Mouse (Mus musculus) bone marrow, adult 2 months (tissue): ENCODE measurements around the gene Ttc39a. TPM values are rescaled to one million over a fixed set of nuclear protein-coding genes. Genes with fewer than 3 reads are reported as not detected.

Experiments
- H3K27ac ChIP-seq: fragments of 200-500 bp; 2 replicates; pipeline ENCODE4 v1.5.1; 2012; ENCODE audit warnings: low read depth, mild to moderate bottlenecking, control low read depth, inconsistent platforms, low read length; ENCODE audit not compliant: control insufficient read depth, poor library complexity, insufficient read depth
- H3K4me1 ChIP-seq: fragments of 200-500 bp; 2 replicates; pipeline ENCODE4 v1.6.1; 2011; ENCODE audit warnings: low read length; ENCODE audit not compliant: control insufficient read depth, insufficient read depth
- H3K4me3 ChIP-seq: fragments of 200-500 bp; replicated peaks from 2 replicates; pipeline ENCODE3; 2011; ENCODE audit warnings: mild to moderate bottlenecking, low read depth, low read length, control low read depth; ENCODE audit not compliant: control insufficient read depth
- CTCF ChIP-seq: fragments of 200-500 bp; IDR thresholded peaks from 2 replicates; pipeline ENCODE4 v1.5.1; 2011; ENCODE audit warnings: low read length, control low read depth; ENCODE audit not compliant: control insufficient read depth, insufficient read depth
- POLR2A ChIP-seq: fragments of 200-500 bp; IDR thresholded peaks from 2 replicates; pipeline ENCODE4 v1.6.1; 2011; ENCODE audit warnings: low read depth, mild to moderate bottlenecking, control low read depth, low read length, borderline replicate concordance; ENCODE audit not compliant: control insufficient read depth
- WGBS: fragments of 180-500 bp; shearing (Covaris S2); methylation state at CpG from one replicate; pipeline ENCODE4 v1.1.7; 2018; 5-methylcytosine and 5-hydroxymethylcytosine counted together
- polyA plus RNA-seq: library from polyadenylated mRNA; stranded (reverse); fragments of >200 nt; gene quantifications from 2 replicates; pipeline ENCODE4 v1.2.4, GENCODE M21; 2011; ENCODE audit warnings: low replicate concordance; ENCODE audit not compliant: missing spikeins, insufficient read depth, insufficient read length

The Ttc39a gene
- polyA plus RNA-seq, 1 experiment, result 3.4 TPM

GRCm38 (mm10) chr4:109456821-109457220 lies 50.4 kb downstream of the Ttc39a start:
- WGBS, result 39% methylated on average over 6 of the region's 6 CpGs
- Histone ChIP-seq H3K4me3 (no peak overlapping the region), H3K27ac (no peak overlapping the region), H3K4me1 (no peaks in the 10 kb centered on the region; the same call in 1 of the 2 replicates)
- TF ChIP-seq POLR2A (no peak), CTCF (no peak)

GRCm38 (mm10) chr4:109460421-109461179 lies 54.2 kb downstream of the Ttc39a start:
- 70% methylated on average over 3 of the region's 3 CpGs for WGBS
- no peak overlapping the region for H3K4me3 ChIP-seq
- TF ChIP-seq CTCF (no peak), POLR2A (no peak)
- no peak overlapping the region for H3K27ac ChIP-seq
- H3K4me1 ChIP-seq, result no peaks in the 10 kb centered on the region; the same call in 1 of the 2 replicates

GRCm38 (mm10) chr4:109463892-109464291 lies 57.5 kb downstream of the Ttc39a start:
- H3K4me1 ChIP-seq, result no peaks in the 10 kb centered on the region
- H3K27ac ChIP-seq, result no peak overlapping the region
- no peak overlapping the region for H3K4me3 ChIP-seq
- TF ChIP-seq POLR2A (no peak), CTCF (no peak)

- TF ChIP-seq CTCF (no peak), POLR2A (no peak)
- Histone ChIP-seq H3K4me1 (peaks cover under 1% of the 10 kb centered on the region; the same call in 1 of the 2 replicates), H3K27ac (no peak overlapping the region), H3K4me3 (no peak overlapping the region)
Measured at GRCm38 (mm10) chr4:109467687-109468086, 61.3 kb downstream of the Ttc39a start.

GRCm38 (mm10) chr4:109471606-109472005 lies 65.2 kb downstream of the Ttc39a start:
- H3K4me3 ChIP-seq, result no peak overlapping the region
- H3K4me1 ChIP-seq, result peaks cover 1% of the 10 kb centered on the region; the same call in 1 of the 2 replicates
- no peak overlapping the region for H3K27ac ChIP-seq
- no peak for TF ChIP-seq POLR2A

- TF ChIP-seq POLR2A, result no peak
- no peak for TF ChIP-seq CTCF
- Histone ChIP-seq H3K4me1 (peaks cover 3% of the 10 kb centered on the region; the same call in 1 of the 2 replicates), H3K27ac (no peak overlapping the region), H3K4me3 (no peak overlapping the region)
- WGBS, result 85% methylated on average over 3 of the region's 3 CpGs
Measured at GRCm38 (mm10) chr4:109472566-109472965, 66.1 kb downstream of the Ttc39a start.

GRCm38 (mm10) chr4:109475078-109475477 lies 68.7 kb downstream of the Ttc39a start:
- Histone ChIP-seq H3K4me1 (peaks cover 3% of the 10 kb centered on the region; the same call in 1 of the 2 replicates), H3K27ac (no peak overlapping the region), H3K4me3 (no peak overlapping the region)
- 62% methylated on average over 2 of the region's 2 CpGs for WGBS
- TF ChIP-seq CTCF (no peak), POLR2A (no peak)

GRCm38 (mm10) chr4:109475577-109476553 lies 69.4 kb downstream of the Ttc39a start:
- TF ChIP-seq POLR2A (peak; percentile 34; the same call in 1 of the 2 replicates), CTCF (no peak)
- Histone ChIP-seq H3K4me1 (peaks cover 3% of the 10 kb centered on the region; the same call in 1 of the 2 replicates), H3K27ac (peak overlapping the region; percentile 96), H3K4me3 (peak overlapping the region; percentile 96)
- WGBS, result 1% methylated on average over 59 of the region's 68 CpGs
